Mouse (Mus musculus) C3H10T1/2 (cell line): Measurements from ENCODE around the gene Lce1c. TPM values are rescaled to one million over a fixed set of nuclear protein-coding genes. Genes with fewer than 3 reads are reported as not detected.

Experiments
- polyA plus RNA-seq, 2 experiments: library from polyadenylated mRNA; unstranded; fragments of >200 nt; fragmentation: generic; extraction: Trizol; gene quantifications; one replicate each; pipeline ENCODE4 v1.2.1; 2012; ENCODE audit warnings: missing spikeins in 2 of 2

Lce1c gene
- not detected for polyA plus RNA-seq

GRCm38 (mm10) chr3:92678947-92679346 is at the start of gene Lce1c:
Gene Lce1c, plus strand, starts transcription at chr3:92679247.

GRCm38 (mm10) chr3:92648207-92648606 is 30.8 kb upstream of the Lce1c start, which contains the start of gene Lce1a1:
Gene Lce1a1, minus strand, starts transcription at chr3:92648307.

GRCm38 (mm10) chr3:92656826-92657225 is 22.2 kb upstream of the Lce1c start, which contains the start of gene Lce1b:
Gene Lce1b, minus strand, starts transcription at chr3:92656926.

DNA sequence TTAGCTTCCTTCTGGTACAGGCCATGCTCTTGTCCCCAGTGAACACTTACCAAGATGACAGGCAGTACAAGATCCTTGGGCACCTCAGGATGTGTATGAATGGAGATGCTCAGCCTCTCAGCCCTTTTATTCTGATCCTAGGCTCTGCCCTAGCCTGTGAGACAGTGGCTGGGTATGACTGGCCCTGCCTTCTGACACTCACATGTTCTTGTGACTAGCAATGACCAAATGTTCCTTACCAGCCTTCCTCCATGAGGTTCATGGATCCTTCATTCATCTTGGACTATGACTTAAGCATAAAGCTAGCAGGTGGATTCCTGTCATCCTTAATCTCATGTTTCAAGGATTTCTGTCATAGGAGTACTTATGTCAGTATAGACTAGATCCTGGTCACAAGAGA is 8.8 kb upstream of the Lce1c start, which contains the start of gene Lce1a2:
Lce1a2 (minus strand) TSS at position 101 of the 400 bp plus-strand sequence.

GRCm38 (mm10) chr3:92687110-92687509 is 8.1 kb downstream of the Lce1c start, which contains the start of gene Lce1d:
Gene Lce1d, minus strand, starts transcription at chr3:92687210.

DNA sequence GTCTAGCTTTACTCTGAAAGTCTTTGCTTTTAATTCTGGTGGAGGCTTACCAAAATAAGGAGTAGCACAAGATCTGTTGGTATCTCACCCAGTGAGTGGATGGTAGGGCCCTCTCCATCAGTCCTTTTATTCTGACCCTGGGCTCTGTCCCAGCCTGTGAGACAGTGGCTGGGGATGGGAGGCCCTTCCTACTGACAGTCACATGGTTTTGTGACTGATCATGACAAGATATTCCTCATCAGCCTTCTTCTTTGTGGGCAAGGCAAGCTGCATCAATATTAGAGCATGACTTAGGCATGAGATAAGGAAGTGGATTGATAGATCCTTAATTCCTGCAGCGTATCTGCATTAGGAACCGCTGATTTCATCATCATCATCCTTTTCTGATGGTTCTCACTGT is 29.9 kb downstream of the Lce1c start, which contains the start of gene Lce1e:
Lce1e (minus strand) TSS at position 101 of the 400 bp plus-strand sequence.

GRCm38 (mm10) chr3:92720250-92720649 is 41.2 kb downstream of the Lce1c start, which contains the start of gene Lce1f:
Gene Lce1f, minus strand, starts transcription at chr3:92720350.

Other genes starting within 250 kb of the Lce1c start
- gene Gm9774, start 249.8 kb upstream of the Lce1c start, polyA plus RNA-seq = 10 to 100 TPM in 1 of 2 experiments, 1 to 10 TPM in 1; 6.3 to 13.3 TPM
- 1 to 10 TPM in 1 of 2 experiments, under 1 TPM in 1; 0.38 to 2.1 TPM for gene Sprr2k, start 246.7 kb upstream of the Lce1c start, polyA plus RNA-seq
- gene Sprr1b, start 240.5 kb upstream of the Lce1c start, polyA plus RNA-seq = not detected
- gene Sprr3, start 220.5 kb upstream of the Lce1c start, polyA plus RNA-seq = not detected
- gene Sprr1a, start 193.4 kb upstream of the Lce1c start, polyA plus RNA-seq = 10 to 100 TPM in 1 of 2 experiments, 1 to 10 TPM in 1; 4.8 to 21.7 TPM
- not detected for gene Sprr4, start 178.8 kb upstream of the Lce1c start, polyA plus RNA-seq
- not detected for gene 2310046K23Rik, start 144.7 kb upstream of the Lce1c start, polyA plus RNA-seq
- under 1 TPM; 0.01 to 0.02 TPM for gene Ivl, start 105.5 kb upstream of the Lce1c start, polyA plus RNA-seq
- not detected for gene Smcp, start 90.2 kb upstream of the Lce1c start, polyA plus RNA-seq
- gene 2210017I01Rik, start 71.8 kb upstream of the Lce1c start, polyA plus RNA-seq = not detected
- not detected for gene Lce6a, start 57.6 kb upstream of the Lce1c start, polyA plus RNA-seq
- not detected for gene Lce1a1, start 30.9 kb upstream of the Lce1c start, polyA plus RNA-seq
- gene Lce1b, start 22.3 kb upstream of the Lce1c start, polyA plus RNA-seq = not detected
- not detected for gene Lce1a2, start 8.9 kb upstream of the Lce1c start, polyA plus RNA-seq
- gene Lce1d, start 8.0 kb downstream of the Lce1c start, polyA plus RNA-seq = not detected
- gene Lce1e, start 29.8 kb downstream of the Lce1c start, polyA plus RNA-seq = not detected
- gene Lce1f, start 41.1 kb downstream of the Lce1c start, polyA plus RNA-seq = not detected
- gene Gm38119, start 59.8 kb downstream of the Lce1c start, polyA plus RNA-seq = not detected
- gene Lce1g, start 73.1 kb downstream of the Lce1c start, polyA plus RNA-seq = under 1 TPM in 1 of 2 experiments, not detected in 1; 0.39 TPM
- under 1 TPM in 1 of 2 experiments, not detected in 1; 0.08 TPM for gene Lce1h, start 85.8 kb downstream of the Lce1c start, polyA plus RNA-seq
- not detected for gene Lce1i, start 99.7 kb downstream of the Lce1c start, polyA plus RNA-seq
- not detected for gene Lce1j, start 111.3 kb downstream of the Lce1c start, polyA plus RNA-seq
- not detected for gene Lce1k, start 128.6 kb downstream of the Lce1c start, polyA plus RNA-seq
- gene Kprp, start 148.0 kb downstream of the Lce1c start, polyA plus RNA-seq = under 1 TPM in 1 of 2 experiments, not detected in 1; 0.04 TPM
- not detected for gene Lce1l, start 172.0 kb downstream of the Lce1c start, polyA plus RNA-seq
- gene 2310050C09Rik, start 191.0 kb downstream of the Lce1c start, polyA plus RNA-seq = not detected
- not detected for gene Lce3a, start 247.0 kb downstream of the Lce1c start, polyA plus RNA-seq